Mouse (Mus musculus) intestine, embryonic 15.5 days (tissue): ENCODE data around the gene Gm21887. TPM values are rescaled to one million over a fixed set of nuclear protein-coding genes. Genes with fewer than 3 reads are reported as not detected.
"Not testable (repeated sequence)": the region's sequence is repeated elsewhere in the genome, so short reads cannot be mapped to it uniquely, and the experiment has no call there.

ENCODE experiments used
- ATAC-seq: fragments of 200-750 bp; cut with Nextera tagmentation; 2 replicates; pipeline ENCODE4 v1.8.0; 2017; ENCODE audit warnings: moderate TSS enrichment, moderate library complexity
- H3K27ac ChIP-seq: fragments of 300-500 bp; sonication (generic); 2 replicates; pipeline ENCODE4 v1.5.1; 2015; ENCODE audit warnings: mild to moderate bottlenecking, inconsistent platforms
- H3K27me3 ChIP-seq: fragments of 300-500 bp; sonication (generic); replicated peaks from 2 replicates; pipeline ENCODE4 v1.6.1; 2015; ENCODE audit warnings: inconsistent platforms
- H3K36me3 ChIP-seq: fragments of 300-500 bp; sonication (generic); 2 replicates; pipeline ENCODE4 v1.6.1; 2015; ENCODE audit warnings: inconsistent platforms
- H3K4me1 ChIP-seq: fragments of 300-500 bp; sonication (generic); replicated peaks from 2 replicates; pipeline ENCODE4 v1.6.1; 2015; ENCODE audit warnings: inconsistent platforms
- H3K4me2 ChIP-seq: fragments of 300-500 bp; sonication (generic); replicated peaks from 2 replicates; pipeline ENCODE4 v1.6.1; 2015; ENCODE audit warnings: mild to moderate bottlenecking, inconsistent platforms
- H3K4me3 ChIP-seq: fragments of 300-500 bp; sonication (generic); replicated peaks from 2 replicates; pipeline ENCODE4 v1.5.1; 2015; ENCODE audit warnings: inconsistent platforms
- H3K9ac ChIP-seq: fragments of 300-500 bp; sonication (generic); 2 replicates; pipeline ENCODE4 v1.6.1; 2015; ENCODE audit warnings: inconsistent platforms
- H3K9me3 ChIP-seq: fragments of 300-500 bp; sonication (generic); 2 replicates; pipeline ENCODE4 v1.6.1; 2016; ENCODE audit warnings: inconsistent platforms
- WGBS: fragments of 180-500 bp; shearing (Covaris S2); methylation state at CpG from one replicate; pipeline ENCODE4 v1.1.7; 2015; 5-methylcytosine and 5-hydroxymethylcytosine counted together
- polyA plus RNA-seq: library from polyadenylated mRNA; unstranded; fragments of >200 nt; fragmentation: Nextera tagmentation; extraction: Ambion mirVana; gene quantifications from 2 replicates; pipeline ENCODE4 v1.2.1, GENCODE M21; 2015

The Gm21887 gene
- 123 and 168 TPM in 2 replicates for polyA plus RNA-seq

DNA sequence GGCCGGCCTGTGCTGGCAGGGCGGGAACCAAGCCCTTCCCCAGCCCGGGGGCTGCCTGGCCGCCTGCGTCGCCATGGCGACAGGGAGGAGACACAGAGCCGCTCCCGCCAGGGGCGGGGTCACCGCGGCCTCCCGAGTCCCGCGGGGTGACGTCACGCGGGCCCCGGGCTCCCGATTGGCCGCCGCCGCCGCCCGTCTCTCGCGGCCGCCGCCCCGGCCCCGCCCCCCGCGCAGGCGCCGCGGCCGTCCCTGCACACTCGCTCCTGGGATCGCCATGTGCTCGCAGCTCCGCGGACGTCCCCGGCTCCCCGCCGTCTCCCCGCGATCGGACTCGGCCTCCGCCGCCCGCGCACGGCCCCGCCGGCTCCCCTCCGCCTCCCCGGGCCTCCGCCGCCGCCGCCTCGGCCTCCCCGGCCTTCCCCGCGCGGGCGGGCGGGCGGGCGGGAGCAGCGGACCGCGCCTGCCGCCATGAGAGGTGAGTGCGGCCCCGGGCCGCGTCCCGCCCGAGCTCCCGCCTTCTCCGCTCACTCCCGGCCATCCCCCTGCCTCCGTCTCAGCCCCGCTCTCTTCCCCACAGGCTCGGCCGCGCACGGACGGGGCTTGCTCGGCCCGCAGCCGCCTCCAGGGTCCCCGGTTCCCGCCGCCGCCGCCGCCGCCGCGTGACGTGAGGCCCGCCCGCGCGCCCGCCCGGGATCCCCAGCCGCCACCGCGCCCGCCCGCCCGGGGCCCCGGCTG lies at the start of gene Gm21887:
Gene Gm21887 (plus strand): TSS at position 644 of the 735 bp plus-strand sequence.
- not testable (repeated sequence) for H3K27me3 ChIP-seq, H3K4me1 ChIP-seq
- Histone ChIP-seq H3K4me3 (peak within 1 kb of the TSS; percentile 47), H3K9me3 (peaks cover 20% of the 10 kb centered on the region), H3K36me3 (peaks cover 11% of the 10 kb centered on the region), H3K9ac (peak within 1 kb of the TSS; percentile 57), H3K4me2 (peak within 1 kb of the TSS; percentile 20), H3K27ac (peak within 1 kb of the TSS; percentile 65)
- WGBS = 67% methylated on average over 116 of the region's 118 CpGs
- ATAC-seq = peak; percentile 88

DNA sequence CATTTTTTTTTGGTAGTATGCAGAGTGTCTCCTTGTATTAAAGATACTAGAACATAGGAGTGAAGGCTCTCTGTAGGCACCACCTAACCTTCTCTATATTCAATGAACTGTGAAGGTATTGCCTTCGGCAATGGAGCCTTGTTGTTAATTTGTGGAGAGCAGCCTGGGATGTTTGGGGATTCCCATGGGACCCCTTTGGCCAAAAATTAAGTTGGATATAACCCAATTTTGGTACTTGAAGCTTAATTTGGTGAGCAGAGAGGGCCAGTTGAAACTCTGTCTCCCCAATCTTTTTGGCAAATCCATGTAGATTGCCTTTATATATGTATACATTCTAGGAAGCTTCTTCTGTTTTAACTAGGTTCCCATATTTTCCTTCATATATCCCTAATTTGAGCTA lies 40.1 kb upstream of the Gm21887 start:
- Histone ChIP-seq H3K4me2 (no peak overlapping the region), H3K27ac (no peak overlapping the region), H3K27me3 (no peaks in the 10 kb centered on the region), H3K9me3 (no peaks in the 10 kb centered on the region), H3K9ac (no peak overlapping the region), H3K4me1 (no peaks in the 10 kb centered on the region), H3K4me3 (no peak overlapping the region), H3K36me3 (no peaks in the 10 kb centered on the region; the same call in 1 of the 2 replicates)
- 95% methylated on average over 1 of the region's 1 CpGs for WGBS
- no peak for ATAC-seq

DNA sequence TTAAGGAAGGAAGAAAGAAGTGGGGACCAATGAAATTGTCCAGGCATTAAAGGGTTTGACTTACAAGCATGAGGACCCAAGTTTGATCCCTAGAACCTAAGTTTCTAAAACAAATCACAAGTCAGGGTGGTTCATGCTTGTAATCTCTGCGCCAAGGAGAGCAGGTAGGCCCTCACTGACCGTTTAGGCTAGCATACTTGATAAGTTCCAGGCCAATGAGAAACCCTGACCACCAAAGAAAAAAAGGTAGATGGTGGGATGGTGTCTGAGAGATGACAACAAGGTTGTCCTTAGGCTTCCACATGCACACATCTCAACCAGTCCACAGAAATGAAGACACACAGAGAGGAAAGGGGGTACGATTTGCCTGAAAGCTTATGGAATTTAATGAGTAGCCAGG lies 39.7 kb upstream of the Gm21887 start:
- H3K4me2 ChIP-seq, H3K27me3 ChIP-seq, H3K27ac ChIP-seq, H3K36me3 ChIP-seq, H3K9me3 ChIP-seq, H3K9ac ChIP-seq, H3K4me1 ChIP-seq, H3K4me3 ChIP-seq: not testable (repeated sequence)
- ATAC-seq = peak; percentile 15; the same call in 1 of the 2 replicates
- 85% methylated on average over 3 of the region's 3 CpGs for WGBS

DNA sequence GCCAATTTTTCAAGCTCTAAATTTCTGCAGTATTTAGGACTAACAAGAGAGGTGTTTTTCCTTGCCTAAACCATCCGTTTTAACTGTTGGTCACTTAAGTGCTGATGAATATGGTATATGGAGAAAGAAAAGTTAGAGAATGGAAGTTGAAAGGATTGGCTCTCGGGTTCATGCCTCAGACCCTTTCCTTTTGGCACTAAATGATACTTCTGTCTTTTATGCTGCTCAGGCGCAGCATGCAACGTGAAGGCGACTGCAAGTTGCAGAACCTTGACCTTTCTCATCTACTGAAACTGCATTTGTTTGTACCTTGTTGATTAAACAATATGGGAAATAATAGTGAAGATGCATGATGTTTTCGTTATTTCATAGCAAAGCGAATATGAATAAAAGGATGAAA lies 38.9 kb upstream of the Gm21887 start:
- not testable (repeated sequence) for ATAC-seq, H3K27ac ChIP-seq

DNA sequence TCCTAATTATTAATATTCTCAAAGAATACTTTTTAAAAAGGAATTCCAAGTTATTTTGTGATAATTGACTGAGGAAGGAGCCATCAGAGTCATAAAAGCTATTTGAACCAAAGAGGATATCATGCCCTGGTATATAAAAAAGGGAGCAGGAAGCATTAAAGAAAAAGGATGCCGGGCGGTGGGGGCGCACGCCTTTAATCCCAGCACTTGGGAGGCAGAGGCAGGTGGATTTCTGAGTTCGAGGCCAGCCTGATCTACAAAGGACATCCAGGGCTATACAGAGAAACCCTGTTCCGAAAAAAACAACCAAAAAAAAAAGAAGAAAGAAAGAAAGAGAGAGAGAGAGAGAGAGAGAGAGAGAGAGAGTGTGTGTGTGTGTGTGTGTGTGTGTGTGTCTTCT lies 37.9 kb upstream of the Gm21887 start:
- WGBS = 87% methylated on average over 6 of the region's 6 CpGs
- H3K27me3 ChIP-seq, H3K9me3 ChIP-seq, H3K27ac ChIP-seq, H3K4me2 ChIP-seq, H3K9ac ChIP-seq, H3K36me3 ChIP-seq, ATAC-seq, H3K4me3 ChIP-seq, H3K4me1 ChIP-seq: not testable (repeated sequence)

More for the DNA sequence above, 38.9 kb upstream of the Gm21887 start:
- not testable (repeated sequence) for H3K36me3 ChIP-seq, H3K4me2 ChIP-seq, H3K27me3 ChIP-seq, H3K4me1 ChIP-seq, H3K9ac ChIP-seq, H3K4me3 ChIP-seq, H3K9me3 ChIP-seq
- 88% methylated on average over 7 of the region's 7 CpGs for WGBS

DNA sequence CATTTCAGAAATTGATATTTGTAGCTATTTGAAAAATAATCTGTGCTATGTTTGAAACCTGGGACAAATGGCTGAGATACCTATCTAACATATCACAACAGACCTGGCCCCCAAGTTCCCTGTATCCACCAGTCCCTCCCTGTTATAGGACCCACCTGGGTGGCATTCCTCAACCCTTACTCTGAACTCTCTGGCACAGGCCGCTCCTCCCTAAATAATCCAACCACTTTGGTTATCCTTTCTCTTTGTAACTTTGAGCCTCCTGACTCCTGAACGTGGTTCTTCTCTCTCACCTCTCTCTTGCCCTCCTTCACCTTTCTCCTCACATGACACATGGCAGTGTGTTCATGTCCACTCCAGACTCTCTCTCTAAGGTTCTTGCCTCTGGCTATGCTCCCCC lies 37.3 kb upstream of the Gm21887 start:
- H3K27me3 ChIP-seq, H3K36me3 ChIP-seq, H3K27ac ChIP-seq, H3K4me1 ChIP-seq, H3K9ac ChIP-seq, H3K4me2 ChIP-seq, H3K4me3 ChIP-seq, H3K9me3 ChIP-seq: not testable (repeated sequence)
- peak; percentile 48 for ATAC-seq
- whole genome bisulfite sequencing = 71% methylated on average over 2 of the region's 2 CpGs

DNA sequence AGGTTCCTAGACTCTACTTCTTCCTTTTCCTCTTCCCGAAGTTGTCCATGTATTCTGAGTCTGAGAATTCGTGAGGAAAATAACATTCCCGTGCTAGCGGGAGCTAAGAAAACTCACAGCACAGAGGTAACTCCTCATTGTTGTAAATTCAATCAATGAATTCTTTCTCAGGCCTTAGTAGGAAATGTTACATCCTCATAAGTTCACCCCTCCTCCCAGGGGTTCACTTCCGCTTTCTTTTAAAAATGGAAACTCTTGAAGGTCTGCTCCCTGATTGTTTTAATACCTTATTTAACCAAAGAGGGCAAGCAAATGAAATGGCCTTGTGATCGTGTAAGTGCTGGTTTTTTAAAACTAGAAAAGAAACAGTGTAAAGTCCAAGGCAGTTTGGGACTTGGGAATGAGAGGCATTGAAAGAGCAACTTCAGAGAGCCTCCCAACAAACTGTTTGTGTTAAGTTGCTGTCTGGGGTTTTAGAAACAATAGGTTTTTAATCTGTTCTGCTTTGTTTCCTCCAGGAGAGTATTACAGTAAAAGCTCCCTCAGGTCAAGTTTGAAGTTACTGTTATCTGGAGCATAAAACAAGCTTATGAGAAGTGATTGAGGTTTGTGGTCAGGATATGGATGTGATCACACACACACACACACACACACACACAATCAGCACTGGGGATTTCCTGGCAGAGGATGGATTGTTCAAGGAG lies 36.5 kb upstream of the Gm21887 start:
- not testable (repeated sequence) for H3K9me3 ChIP-seq, H3K4me1 ChIP-seq, H3K9ac ChIP-seq, H3K27ac ChIP-seq, H3K36me3 ChIP-seq, ATAC-seq, H3K4me2 ChIP-seq, H3K4me3 ChIP-seq, H3K27me3 ChIP-seq
- 71% methylated on average over 6 of the region's 6 CpGs for WGBS

DNA sequence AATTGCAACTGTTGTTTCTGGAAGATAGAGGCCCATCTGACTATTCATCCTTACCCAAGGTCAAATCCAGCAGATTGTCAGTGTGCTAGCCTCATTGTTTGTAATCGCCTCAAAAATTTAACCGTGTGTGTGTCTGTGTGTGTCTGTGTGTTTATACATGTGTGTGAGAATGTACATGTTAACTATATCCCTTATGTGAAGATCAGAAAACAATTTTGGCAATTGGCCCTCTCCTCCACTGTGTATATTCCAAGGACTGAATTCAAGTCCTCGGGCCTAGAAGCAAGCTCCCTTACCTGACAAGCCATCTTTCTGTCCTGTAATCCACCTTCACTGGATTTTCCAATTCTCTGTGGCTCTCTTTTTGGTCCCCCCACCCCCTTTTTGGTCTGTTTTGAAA lies 35.7 kb upstream of the Gm21887 start:
- not testable (repeated sequence) for H3K27ac ChIP-seq, H3K9ac ChIP-seq, H3K9me3 ChIP-seq, H3K4me3 ChIP-seq, H3K36me3 ChIP-seq, H3K4me1 ChIP-seq, H3K4me2 ChIP-seq, ATAC-seq, H3K27me3 ChIP-seq
- WGBS = 57% methylated on average over 3 of the region's 3 CpGs

DNA sequence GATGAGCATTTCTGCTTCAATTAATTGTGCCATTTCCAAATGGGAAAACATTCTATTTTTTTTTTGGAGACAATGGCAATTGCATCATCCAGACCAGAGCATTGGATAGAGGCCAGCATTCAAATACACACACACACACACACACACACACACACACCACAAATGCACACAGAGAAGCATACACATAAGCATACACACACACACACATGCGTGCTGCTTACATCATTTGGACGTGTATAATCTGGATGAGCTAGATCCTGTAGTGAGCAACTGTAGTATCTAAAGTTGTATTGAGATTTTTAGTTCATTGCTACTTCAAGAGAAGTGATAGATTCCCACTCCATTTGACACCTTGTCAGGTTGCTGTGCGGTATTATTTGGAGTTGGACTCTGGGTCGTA lies 35.0 kb upstream of the Gm21887 start:
- H3K36me3 ChIP-seq, H3K4me1 ChIP-seq, H3K27ac ChIP-seq, H3K9ac ChIP-seq, H3K4me3 ChIP-seq, ATAC-seq, H3K9me3 ChIP-seq, H3K4me2 ChIP-seq, H3K27me3 ChIP-seq: not testable (repeated sequence)
- WGBS = 57% methylated on average over 4 of the region's 4 CpGs

DNA sequence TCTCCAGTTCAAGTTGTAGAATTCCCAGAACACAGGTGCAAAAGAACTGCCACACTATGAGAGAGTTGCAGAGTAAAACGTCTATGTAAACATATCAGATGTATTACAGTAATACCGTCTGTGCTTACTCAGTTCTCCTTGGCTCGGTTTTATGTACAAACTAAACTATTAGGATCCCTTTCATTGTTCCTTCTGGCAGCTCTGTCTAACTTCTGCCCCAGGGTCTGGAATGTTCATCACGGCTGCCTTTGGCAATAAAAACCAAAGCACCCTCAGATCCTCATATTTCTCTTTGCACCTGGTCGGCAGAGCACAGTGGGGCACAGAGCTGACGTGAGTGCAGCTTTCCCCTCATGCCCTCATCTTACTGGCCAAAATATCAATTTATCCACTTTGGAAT lies 34.5 kb upstream of the Gm21887 start:
- H3K36me3 ChIP-seq, H3K9me3 ChIP-seq, H3K4me3 ChIP-seq, H3K4me1 ChIP-seq, H3K27me3 ChIP-seq, H3K27ac ChIP-seq, H3K9ac ChIP-seq, ATAC-seq, H3K4me2 ChIP-seq: not testable (repeated sequence)
- whole genome bisulfite sequencing = 51% methylated on average over 6 of the region's 6 CpGs

DNA sequence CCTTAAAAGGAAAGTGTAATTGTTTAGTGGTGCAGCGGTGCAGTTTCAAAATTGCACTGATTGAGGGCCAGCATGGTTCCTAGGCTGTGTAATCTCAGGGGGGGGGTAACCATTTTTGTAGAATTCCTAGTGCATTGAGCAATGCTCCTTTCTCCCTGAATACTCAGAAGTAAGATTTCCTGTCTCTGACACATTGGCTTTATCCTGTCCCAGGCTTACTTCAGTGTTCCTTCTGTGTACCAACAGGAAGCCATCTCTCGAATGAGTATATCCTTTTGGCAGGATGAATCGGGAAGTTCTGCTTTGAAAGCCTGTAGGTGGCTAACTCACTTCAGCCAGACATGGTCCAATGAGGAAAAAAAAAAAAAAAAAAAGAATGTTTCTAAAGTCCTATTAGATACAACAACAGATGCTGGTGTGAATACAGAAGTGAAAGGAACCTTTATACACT lies 33.8 kb upstream of the Gm21887 start:
- H3K4me3 ChIP-seq, H3K9ac ChIP-seq, H3K4me2 ChIP-seq, H3K4me1 ChIP-seq, H3K27ac ChIP-seq, H3K27me3 ChIP-seq, H3K9me3 ChIP-seq, H3K36me3 ChIP-seq: not testable (repeated sequence)
- 67% methylated on average over 3 of the region's 3 CpGs for WGBS
- 0 out of 2 replicates have a peak, but pooled peaks have one; percentile 15 for ATAC-seq

DNA sequence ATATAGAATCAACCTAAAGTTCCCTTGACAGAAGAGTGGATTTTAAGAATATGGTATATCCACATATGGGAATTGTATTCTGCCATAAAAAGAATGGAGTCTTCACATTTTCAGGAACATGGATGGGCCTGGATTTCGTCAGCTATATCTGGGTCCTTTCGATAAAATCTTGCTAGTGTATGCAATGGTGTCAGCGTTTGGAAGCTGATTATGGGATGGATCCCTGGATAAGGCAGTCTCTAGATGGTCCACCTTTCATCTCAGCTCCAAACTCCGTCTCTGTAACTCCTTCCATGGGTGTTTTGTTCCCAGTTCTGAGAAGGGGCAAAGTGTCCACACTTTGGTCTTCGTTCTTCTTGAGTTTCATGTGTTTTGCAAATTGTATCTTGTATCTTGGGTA lies 33.1 kb upstream of the Gm21887 start:
- not testable (repeated sequence) for H3K36me3 ChIP-seq, H3K9me3 ChIP-seq
- WGBS = 59% methylated on average over 5 of the region's 5 CpGs

More for the DNA sequence above, 33.1 kb upstream of the Gm21887 start:
- not testable (repeated sequence) for H3K27ac ChIP-seq, H3K27me3 ChIP-seq, H3K9ac ChIP-seq, H3K4me3 ChIP-seq, H3K4me2 ChIP-seq, H3K4me1 ChIP-seq, ATAC-seq
